Mouse (Mus musculus): ENCODE measurements around the gene Ncmap.

The Ncmap gene

GRCm38 (mm10) chr4:135352326-135353065 is 45.5 kb downstream of the Ncmap start:
- no peak for DNase-seq (ENCODE audit: low spot score)

- no peak for DNase-seq (ENCODE audit: low spot score)
These were observed 60.6 kb downstream of the Ncmap start for GRCm38 (mm10) chr4:135337376-135337942.

- no peak for DNase-seq (ENCODE audit: low spot score)
These were observed 62.0 kb downstream of the Ncmap start for GRCm38 (mm10) chr4:135336023-135336357.

- DNase-seq (ENCODE audit: low spot score) = no peak
These were observed 62.6 kb downstream of the Ncmap start for GRCm38 (mm10) chr4:135335327-135336022.

- no peak for DNase-seq (ENCODE audit: low spot score)
These were observed 71.6 kb downstream of the Ncmap start for GRCm38 (mm10) chr4:135326469-135326868.

- no peak for DNase-seq (ENCODE audit: low spot score)
These were observed 72.0 kb downstream of the Ncmap start for GRCm38 (mm10) chr4:135326046-135326445.

- DNase-seq (ENCODE audit: low spot score) = no peak
These were observed 75.0 kb downstream of the Ncmap start for GRCm38 (mm10) chr4:135323021-135323420.

Data from testis, postnatal 14 days (tissue).